Mouse (Mus musculus) frontal cortex, adult (tissue): ENCODE data around the gene Gzmc.
"Not testable (repeated sequence)": the region's sequence is repeated elsewhere in the genome, so short reads cannot be mapped to it uniquely, and the experiment has no call there.

ENCODE experiments used
- ATAC-seq: cut with Nextera tagmentation; 2 replicates; pipeline ENCODE4 v1.9.2; 2017; ENCODE audit warnings: mild to moderate bottlenecking, moderate library complexity, mixed read lengths; ENCODE audit not compliant: low TSS enrichment

The Gzmc gene

DNA sequence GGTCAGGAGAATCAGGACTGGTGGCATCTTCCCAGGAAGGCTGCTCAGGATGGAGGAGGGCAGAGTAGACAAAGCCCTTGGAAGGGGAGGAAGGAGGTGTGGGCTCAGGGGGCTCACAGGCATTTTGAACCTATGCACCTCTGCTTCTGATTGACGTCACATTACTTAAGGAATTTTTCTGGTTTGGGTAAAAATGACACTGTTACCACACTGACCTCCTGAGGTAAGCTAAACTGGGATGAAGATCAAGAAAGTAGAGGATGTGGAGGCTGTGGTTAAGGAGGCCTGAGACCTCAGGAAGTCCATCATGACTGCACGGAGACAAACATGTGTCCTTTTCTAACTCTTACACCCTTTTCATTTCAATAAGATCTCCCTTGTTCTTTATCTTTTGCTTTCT is at the start of gene Gzmc:
Gene Gzmc (minus strand): TSS at position 101 of the 400 bp plus-strand sequence.
- no peak for ATAC-seq

DNA sequence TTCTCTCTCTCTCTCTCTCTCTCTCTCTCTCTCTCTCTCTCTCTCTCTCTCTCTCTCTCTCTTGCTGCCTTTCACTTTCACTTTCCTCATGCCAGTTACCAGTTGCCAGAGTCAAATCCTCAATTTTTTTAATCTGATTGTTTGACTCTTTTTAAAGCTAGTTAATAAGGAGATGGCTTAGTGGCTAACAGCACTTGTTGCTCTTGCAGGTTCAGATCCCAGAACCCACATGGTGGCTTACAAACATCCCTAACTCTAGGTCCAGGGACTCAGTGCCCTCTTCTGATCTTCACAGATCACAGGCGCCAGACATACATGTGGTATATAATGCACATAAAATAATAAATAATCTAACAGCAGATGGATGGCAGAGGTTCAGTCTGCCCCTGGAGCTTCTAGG is 49.4 kb upstream of the Gzmc start:
- ATAC-seq, result no peak

DNA sequence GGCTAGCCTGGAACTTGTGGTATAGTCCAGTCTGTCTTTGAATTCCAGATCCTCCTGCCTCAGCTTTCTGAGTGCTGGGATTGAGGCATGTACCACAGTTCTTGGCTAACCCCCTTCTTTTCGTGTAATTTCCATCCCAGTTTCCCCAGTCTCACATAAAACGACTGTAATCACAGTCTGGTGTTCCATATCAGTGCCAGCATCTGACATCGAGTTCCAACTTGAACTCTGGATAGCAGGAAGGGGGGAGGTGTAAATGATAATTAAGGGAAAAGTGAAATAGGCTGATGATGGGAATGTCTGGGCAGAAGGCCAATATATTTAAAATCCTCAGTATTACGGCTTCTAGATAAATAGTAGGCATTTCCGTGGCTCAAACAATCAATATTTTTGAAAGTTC is 46.6 kb upstream of the Gzmc start:
- no peak for ATAC-seq

DNA sequence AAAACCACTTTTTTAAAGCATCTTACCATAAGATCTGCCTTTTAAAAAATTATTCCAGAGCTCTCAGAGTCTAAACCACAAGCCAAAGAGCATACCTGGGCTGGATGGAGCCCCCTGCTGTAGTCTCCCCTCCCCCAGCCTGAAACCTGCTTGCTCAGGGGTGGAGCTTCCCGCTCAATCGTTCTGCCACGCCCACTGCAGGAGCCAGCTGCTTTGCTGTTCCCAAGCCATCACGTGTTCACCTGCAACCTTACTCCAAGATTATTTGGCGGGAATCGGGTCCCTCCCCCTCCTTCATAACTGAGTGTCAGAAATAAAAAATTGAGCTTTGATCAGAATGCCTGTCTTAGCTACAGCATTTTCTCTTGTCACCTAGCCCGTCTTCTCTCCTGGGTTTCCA is 44.2 kb upstream of the Gzmc start:
- ATAC-seq, result not testable (repeated sequence)

GRCm38 (mm10) chr14:56276096-56276495 is 41.6 kb upstream of the Gzmc start:
- not testable (repeated sequence) for ATAC-seq

- no peak for ATAC-seq
These were observed 31.7 kb upstream of the Gzmc start for GRCm38 (mm10) chr14:56266109-56266508.

DNA sequence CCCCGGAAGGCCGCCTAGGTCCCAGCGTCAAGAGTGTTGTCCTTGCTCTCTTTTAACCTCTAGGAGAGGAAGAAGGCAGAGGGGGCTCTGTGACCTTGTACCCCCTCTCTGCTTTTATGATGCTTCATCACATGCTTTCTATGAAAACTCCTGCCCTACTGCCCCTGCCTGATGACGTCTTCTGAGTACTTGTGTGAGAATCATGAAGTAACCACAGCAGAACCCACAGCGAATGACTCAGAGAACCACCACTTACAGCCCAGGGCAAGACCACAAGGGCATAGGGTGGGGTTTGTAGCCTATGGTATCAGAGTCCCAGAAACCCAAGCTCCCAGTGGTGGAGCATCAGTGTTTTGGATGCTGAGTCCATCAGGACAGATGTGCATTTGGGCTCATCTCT is 27.7 kb upstream of the Gzmc start, which contains the start of gene Gzmb:
Gene Gzmb (minus strand): TSS at position 108 of the 400 bp plus-strand sequence.
- no peak for ATAC-seq

- no peak for ATAC-seq
These were observed 6.0 kb upstream of the Gzmc start for GRCm38 (mm10) chr14:56240409-56240808.

DNA sequence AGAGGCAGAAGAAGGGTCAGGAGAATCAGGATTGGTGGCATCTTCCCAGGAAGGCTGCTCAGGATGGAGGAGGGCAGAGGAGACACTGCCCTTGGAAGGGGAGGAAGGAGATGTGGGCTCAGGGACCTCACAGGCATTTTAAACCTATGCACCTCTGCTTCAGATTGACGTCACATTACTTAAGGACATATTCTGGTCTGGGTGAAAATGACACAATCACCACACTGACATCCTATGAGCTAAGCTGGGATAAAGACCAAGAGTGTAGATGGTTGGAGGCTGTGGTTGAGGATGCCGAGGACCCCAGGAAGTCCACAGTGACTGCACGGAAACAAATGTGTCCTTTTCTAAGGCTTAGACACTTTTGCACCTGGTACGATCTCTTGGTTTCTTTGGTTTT is 23.1 kb downstream of the Gzmc start, which contains the start of gene Gzmf:
Gene Gzmf (minus strand): TSS at position 101 of the 400 bp plus-strand sequence.
- ATAC-seq, result no peak

GRCm38 (mm10) chr14:56205613-56206012 is 28.8 kb downstream of the Gzmc start:
- no peak for ATAC-seq

DNA sequence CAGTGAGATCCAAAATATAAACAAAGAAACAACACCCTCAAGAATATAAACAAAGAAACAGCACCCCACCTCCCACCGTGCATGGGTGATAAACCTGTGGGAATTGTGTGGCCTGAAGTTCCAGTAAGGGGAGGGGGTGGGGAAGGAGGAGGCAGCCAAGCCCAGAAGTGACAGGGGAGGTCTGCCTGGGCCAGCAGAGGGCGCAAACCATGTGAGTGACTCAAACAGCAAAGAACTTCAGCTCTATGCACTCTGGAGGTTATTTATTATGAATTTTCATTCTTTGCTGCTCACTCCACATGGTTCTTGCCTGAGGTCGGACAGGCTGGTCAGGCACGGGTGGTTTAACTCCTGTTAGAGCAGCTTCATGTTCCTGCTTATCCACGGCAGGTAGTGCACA is 29.4 kb downstream of the Gzmc start:
- ATAC-seq, result peak; percentile 69; the same call in 1 of the 2 replicates

- peak; percentile 73 for ATAC-seq
These were observed 30.5 kb downstream of the Gzmc start for GRCm38 (mm10) chr14:56203975-56204374.

- no peak for ATAC-seq
These were observed 47.5 kb downstream of the Gzmc start for GRCm38 (mm10) chr14:56186946-56187345.

DNA sequence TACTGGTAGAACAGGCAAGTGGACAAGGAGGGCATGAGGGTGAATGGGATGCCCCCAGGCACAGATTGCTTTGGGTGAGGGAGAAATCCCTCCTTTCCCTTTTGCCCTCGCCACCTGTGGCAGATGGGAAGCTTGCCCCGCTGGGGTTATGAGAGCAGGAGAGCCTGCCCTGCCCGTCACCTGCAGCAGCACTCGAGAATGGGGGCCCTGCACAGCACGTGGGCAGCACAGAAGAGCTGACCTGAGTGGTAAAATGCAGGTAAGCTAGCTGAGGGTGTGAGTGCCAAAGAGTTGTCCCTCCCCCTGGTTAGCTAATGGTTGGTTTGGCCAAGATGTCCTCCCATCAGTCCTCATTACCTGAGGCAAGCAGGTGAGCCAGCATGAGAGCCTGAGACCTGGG is 47.9 kb downstream of the Gzmc start:
- ATAC-seq, result no peak
